ENCODE assay signal across 26 mouse cellular contexts in the genomic region with DNA sequence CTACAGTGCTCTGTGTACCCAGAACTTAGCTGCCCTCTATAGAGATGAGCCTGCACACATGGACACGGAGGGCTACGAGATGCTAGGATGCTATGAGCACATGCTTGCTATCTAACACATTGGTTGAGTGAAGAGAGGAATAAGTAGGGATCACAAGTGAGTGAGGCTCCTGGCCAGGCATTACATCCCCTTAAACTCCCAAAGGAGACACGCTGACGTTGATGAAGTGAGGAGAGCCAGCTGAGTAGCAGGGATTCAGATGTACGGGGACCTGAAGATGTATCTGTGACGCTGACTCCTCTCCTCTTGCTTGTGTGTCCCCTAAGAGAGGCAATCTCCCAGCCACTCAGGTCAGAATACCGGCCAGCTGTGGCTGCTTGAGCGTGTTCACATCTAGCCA. TPM values are rescaled to one million over a fixed set of nuclear protein-coding genes. Genes with fewer than 3 reads are reported as not detected.
"Had no signal": no experiment of that assay in that cellular context is flagged by ENCODE, and none has a peak within 500 bp of the region (broad histone marks: within the 10 kb centered on the region; RNA-seq: fewer than 3 reads in every experiment).

No protein-coding gene starts in this region.

- H3K36me3 ChIP-seq: heart, embryonic 13.5 days; heart, embryonic 15.5 days; hindbrain, embryonic 10.5 days; hindbrain, embryonic 12.5 days; intestine, embryonic 15.5 days; limb, embryonic 10.5 days; limb, embryonic 12.5 days; liver, embryonic 13.5 days; liver, embryonic 15.5 days had no signal

- DNase-seq: gastrocnemius, postnatal 14 days; heart, postnatal 14 days; heart, postnatal 36 days; kidney, adult 18-20 months; kidney, adult 8-10 months; kidney, postnatal 10 days; kidney, postnatal 25 days; kidney, postnatal 4 days; liver; liver, embryonic 13.5 days had no signal

- ATAC-seq: hindbrain, embryonic 16.5 days; inflammation-experienced regulatory T-cells, adult 6 months; intestine, embryonic 15.5 days; intestine, postnatal 0 days had no signal

- H3K4me2 ChIP-seq: heart, embryonic 13.5 days; heart, embryonic 15.5 days; hindbrain, embryonic 12.5 days; hindbrain, embryonic 14.5 days; intestine, embryonic 15.5 days; limb, embryonic 12.5 days; liver, embryonic 11.5 days; liver, embryonic 13.5 days; liver, embryonic 15.5 days had no signal

- H3K9me3 ChIP-seq: heart, embryonic 15.5 days; hindbrain, embryonic 10.5 days; hindbrain, embryonic 12.5 days; intestine, embryonic 15.5 days; limb, embryonic 10.5 days; liver, embryonic 13.5 days; liver, embryonic 15.5 days had no signal

- H3K27me3 ChIP-seq: heart, embryonic 13.5 days; heart, embryonic 15.5 days; hindbrain, embryonic 12.5 days; intestine, embryonic 15.5 days; limb, embryonic 12.5 days; liver, embryonic 15.5 days had no signal

- H3K9ac ChIP-seq: heart, embryonic 13.5 days; heart, embryonic 15.5 days; hindbrain, embryonic 12.5 days; hindbrain, embryonic 14.5 days; intestine, embryonic 15.5 days; limb, embryonic 12.5 days; liver, embryonic 13.5 days; liver, embryonic 15.5 days had no signal

- H3K4me1 ChIP-seq: intestine, embryonic 15.5 days; liver, embryonic 13.5 days; liver, embryonic 15.5 days had no signal

- H3K4me3 ChIP-seq: heart, embryonic 13.5 days; heart, embryonic 15.5 days; hindbrain, embryonic 10.5 days; hindbrain, embryonic 12.5 days; intestine, embryonic 15.5 days; layer of hippocampus, adult 2 months; left cerebral cortex, adult 2 months; limb, embryonic 10.5 days; limb, embryonic 12.5 days; liver, embryonic 13.5 days; liver, embryonic 15.5 days had no signal

- H3K27ac ChIP-seq: heart, embryonic 13.5 days; heart, embryonic 15.5 days; hindbrain, embryonic 10.5 days; hindbrain, embryonic 12.5 days; hindbrain, embryonic 14.5 days; intestine, embryonic 15.5 days; layer of hippocampus, adult 2 months; left cerebral cortex, adult 2 months; limb, embryonic 10.5 days; limb, embryonic 12.5 days; liver, embryonic 13.5 days; liver, embryonic 15.5 days had no signal

RNA-seq across cellular contexts. Expression of a gene that starts 3.0 kb away (rescaled TPM):
- total RNA-seq: granulocyte monocyte progenitor cell, adult 5-6 weeks had no signal
